Mouse (Mus musculus): ENCODE measurements at regions not wholly inside any gene's neighbourhood (a gene's known extent, or its start where the extent isn't known, plus 50 kb on each side); places are given as distances from the start of the nearest gene placed in this dataset.
A peak's percentile ranks its signal among the peaks of the same experiment; 100 is the strongest.

- H3K36me3 ChIP-seq (replicated peaks) = no peaks in the 10 kb centered on the region
- TF ChIP-seq GATA2 (IDR thresholded peaks at IDR 0.05; ENCODE audit: borderline replicate concordance, low read depth, low read length) = no peak
- no peak overlapping the region for H3K4me3 ChIP-seq (ENCODE audit: low read depth, low read length)
- 0 out of 2 replicates have a peak, but pooled peaks cover 2% of the 10 kb centered on the region for H3K27me3 ChIP-seq (ENCODE audit: insufficient read depth, low read length)
- DNase-seq (ENCODE audit: low spot score) = no peak
- no peak for ATAC-seq (ENCODE audit: extremely low read depth, insufficient number of reproducible peaks, low FRiP score, poor library complexity, severe bottlenecking)
- H3K4me1 ChIP-seq (ENCODE audit: insufficient read depth, low read depth, low read length) = no peaks in the 10 kb centered on the region
- H3K9me3 ChIP-seq (replicated peaks) = no peaks in the 10 kb centered on the region
These were observed 414.2 kb downstream of the Bcor start for GRCm38 (mm10) chrX:11745911-11746310.

DNA sequence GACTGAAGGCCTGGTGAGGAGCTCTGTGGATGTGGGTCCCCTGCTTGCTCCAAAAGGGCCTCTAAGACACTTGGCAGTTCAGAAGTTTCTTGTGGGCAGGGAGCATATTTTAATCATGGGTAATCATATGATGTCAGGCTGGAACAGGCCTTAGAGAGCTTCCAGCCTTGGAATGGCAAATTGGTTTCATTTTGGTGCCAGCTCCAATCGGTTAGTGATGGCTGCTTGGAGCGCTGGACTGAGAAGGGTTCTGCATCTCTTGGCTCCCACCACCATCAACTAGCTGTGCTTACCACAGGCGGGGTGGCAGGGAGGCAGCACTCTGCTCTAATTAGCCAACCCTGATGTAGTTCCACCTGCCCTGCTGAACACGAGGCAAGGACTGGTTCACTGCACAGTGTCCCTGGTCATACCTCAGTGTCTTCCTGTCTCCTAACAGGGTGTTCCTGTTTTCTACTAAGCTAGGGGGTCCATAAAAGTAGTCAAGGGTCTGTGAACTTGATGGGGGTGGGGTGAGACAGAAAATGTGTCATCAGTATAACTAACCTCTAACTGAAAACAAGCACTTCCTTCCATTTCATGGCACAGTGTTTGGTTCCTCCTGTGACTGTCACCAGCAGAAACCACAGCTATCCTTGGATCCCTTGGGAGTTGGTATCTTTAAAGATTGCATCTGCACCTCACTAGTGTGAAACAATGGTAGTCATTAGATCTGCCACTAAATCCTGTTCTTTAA, 412.6 kb downstream of the Bcor start:
- TF ChIP-seq GATA2 (IDR thresholded peaks at IDR 0.05; ENCODE audit: borderline replicate concordance, low read depth, low read length) (no peak), TAL1 (conservative IDR thresholded peaks at IDR 0.05; ENCODE audit: low read depth, low read length) (no peak), POLR2AphosphoS5 (IDR thresholded peaks at IDR 0.05; ENCODE audit: insufficient replicate concordance, low read depth, low read length) (no peak), CTCF (IDR thresholded peaks at IDR 0.05; ENCODE audit: low read depth, low read length) (no peak), GATA1 (IDR thresholded peaks at IDR 0.05; ENCODE audit: borderline replicate concordance, low read length) (no peak)
- no peaks in the 10 kb centered on the region for H3K4me1 ChIP-seq (ENCODE audit: insufficient read depth, low read depth, low read length)
- H3K4me3 ChIP-seq (ENCODE audit: low read depth, low read length) = no peak overlapping the region
- no peaks in the 10 kb centered on the region for H3K9me3 ChIP-seq (replicated peaks)
- H3K36me3 ChIP-seq (replicated peaks) = no peaks in the 10 kb centered on the region
- ATAC-seq (ENCODE audit: extremely low read depth, insufficient number of reproducible peaks, low FRiP score, poor library complexity, severe bottlenecking) = no peak
- 0 out of 2 replicates have a peak, but pooled peaks cover 2% of the 10 kb centered on the region for H3K27me3 ChIP-seq (ENCODE audit: insufficient read depth, low read length)
- DNase-seq (ENCODE audit: low spot score) = no peak

DNA sequence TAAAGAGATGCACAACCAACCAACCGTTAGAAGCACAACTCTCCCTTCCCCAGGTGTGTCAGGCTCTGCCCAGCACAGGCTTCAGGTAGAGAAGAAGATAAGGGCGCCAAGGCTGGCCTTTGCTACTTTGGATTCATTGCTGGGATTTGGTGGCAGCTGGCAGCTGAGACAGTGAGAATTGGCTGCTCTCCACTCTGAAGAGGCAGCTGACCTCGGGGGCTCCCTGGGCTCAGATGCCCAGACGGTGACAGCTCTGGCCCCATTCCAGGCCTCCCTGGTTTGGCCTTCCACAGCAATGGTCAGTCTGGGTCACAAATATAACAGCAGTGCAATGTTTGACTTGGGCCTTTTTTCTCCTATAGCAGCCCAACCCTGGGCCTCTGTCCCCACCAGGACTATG, 411.9 kb downstream of the Bcor start:
- H3K4me3 ChIP-seq (ENCODE audit: low read depth, low read length) = no peak overlapping the region
- DNase-seq (ENCODE audit: low spot score) (no peak), ATAC-seq (ENCODE audit: extremely low read depth, insufficient number of reproducible peaks, low FRiP score, poor library complexity, severe bottlenecking) (no peak)
- no peaks in the 10 kb centered on the region for H3K9me3 ChIP-seq (replicated peaks)
- no peaks in the 10 kb centered on the region for H3K4me1 ChIP-seq (ENCODE audit: insufficient read depth, low read depth, low read length)
- TF ChIP-seq TAL1 (conservative IDR thresholded peaks at IDR 0.05; ENCODE audit: low read depth, low read length) (no peak), GATA1 (IDR thresholded peaks at IDR 0.05; ENCODE audit: borderline replicate concordance, low read length) (no peak), POLR2AphosphoS5 (IDR thresholded peaks at IDR 0.05; ENCODE audit: insufficient replicate concordance, low read depth, low read length) (no peak), CTCF (IDR thresholded peaks at IDR 0.05; ENCODE audit: low read depth, low read length) (no peak), GATA2 (IDR thresholded peaks at IDR 0.05; ENCODE audit: borderline replicate concordance, low read depth, low read length) (no peak)
- H3K36me3 ChIP-seq (replicated peaks) = no peaks in the 10 kb centered on the region
- H3K27me3 ChIP-seq (ENCODE audit: insufficient read depth, low read length) = 0 out of 2 replicates have a peak, but pooled peaks cover 2% of the 10 kb centered on the region

- TF ChIP-seq POLR2AphosphoS5 (IDR thresholded peaks at IDR 0.05; ENCODE audit: insufficient replicate concordance, low read depth, low read length) (no peak), CTCF (IDR thresholded peaks at IDR 0.05; ENCODE audit: low read depth, low read length) (no peak), GATA1 (IDR thresholded peaks at IDR 0.05; ENCODE audit: borderline replicate concordance, low read length) (no peak), TAL1 (conservative IDR thresholded peaks at IDR 0.05; ENCODE audit: low read depth, low read length) (no peak), GATA2 (IDR thresholded peaks at IDR 0.05; ENCODE audit: borderline replicate concordance, low read depth, low read length) (no peak)
- Histone ChIP-seq H3K4me3 (ENCODE audit: low read depth, low read length) (no peak overlapping the region), H3K36me3 (replicated peaks) (no peaks in the 10 kb centered on the region), H3K9me3 (replicated peaks) (no peaks in the 10 kb centered on the region), H3K4me1 (ENCODE audit: insufficient read depth, low read depth, low read length) (no peaks in the 10 kb centered on the region), H3K27me3 (ENCODE audit: insufficient read depth, low read length) (0 out of 2 replicates have a peak, but pooled peaks cover 2% of the 10 kb centered on the region)
- no peak for ATAC-seq (ENCODE audit: extremely low read depth, insufficient number of reproducible peaks, low FRiP score, poor library complexity, severe bottlenecking)
- DNase-seq (ENCODE audit: low spot score) = no peak
These were observed 407.6 kb downstream of the Bcor start for GRCm38 (mm10) chrX:11752513-11752912.

- H3K36me3 ChIP-seq (replicated peaks) = no peaks in the 10 kb centered on the region
- H3K4me3 ChIP-seq (ENCODE audit: low read depth, low read length) = no peak overlapping the region
- no peaks in the 10 kb centered on the region for H3K4me1 ChIP-seq (ENCODE audit: insufficient read depth, low read depth, low read length)
- no peaks in the 10 kb centered on the region for H3K9me3 ChIP-seq (replicated peaks)
- no peak for TF ChIP-seq TAL1 (conservative IDR thresholded peaks at IDR 0.05; ENCODE audit: low read depth, low read length)
- TF ChIP-seq GATA2 (IDR thresholded peaks at IDR 0.05; ENCODE audit: borderline replicate concordance, low read depth, low read length) = no peak
- no peak for TF ChIP-seq POLR2AphosphoS5 (IDR thresholded peaks at IDR 0.05; ENCODE audit: insufficient replicate concordance, low read depth, low read length)
- no peak for TF ChIP-seq GATA1 (IDR thresholded peaks at IDR 0.05; ENCODE audit: borderline replicate concordance, low read length)
- no peak for TF ChIP-seq CTCF (IDR thresholded peaks at IDR 0.05; ENCODE audit: low read depth, low read length)
- 0 out of 2 replicates have a peak, but pooled peaks cover 2% of the 10 kb centered on the region for H3K27me3 ChIP-seq (ENCODE audit: insufficient read depth, low read length)
- DNase-seq (ENCODE audit: low spot score) (peak; percentile 2), ATAC-seq (ENCODE audit: extremely low read depth, insufficient number of reproducible peaks, low FRiP score, poor library complexity, severe bottlenecking) (no peak)
These were observed 407.1 kb downstream of the Bcor start for GRCm38 (mm10) chrX:11752973-11753590.

- TF ChIP-seq GATA2 (IDR thresholded peaks at IDR 0.05; ENCODE audit: borderline replicate concordance, low read depth, low read length) (no peak), POLR2AphosphoS5 (IDR thresholded peaks at IDR 0.05; ENCODE audit: insufficient replicate concordance, low read depth, low read length) (no peak), CTCF (IDR thresholded peaks at IDR 0.05; ENCODE audit: low read depth, low read length) (no peak), TAL1 (conservative IDR thresholded peaks at IDR 0.05; ENCODE audit: low read depth, low read length) (no peak), GATA1 (IDR thresholded peaks at IDR 0.05; ENCODE audit: borderline replicate concordance, low read length) (no peak)
- ATAC-seq (ENCODE audit: extremely low read depth, insufficient number of reproducible peaks, low FRiP score, poor library complexity, severe bottlenecking) = no peak
- H3K9me3 ChIP-seq (replicated peaks) = no peaks in the 10 kb centered on the region
These were observed 405.1 kb downstream of the Bcor start for GRCm38 (mm10) chrX:11755046-11755445.

More at GRCm38 (mm10) chrX:11755046-11755445, 405.1 kb downstream of the Bcor start:
- H3K36me3 ChIP-seq (replicated peaks) = no peaks in the 10 kb centered on the region
- no peak for DNase-seq (ENCODE audit: low spot score)
- H3K4me1 ChIP-seq (ENCODE audit: insufficient read depth, low read depth, low read length) = no peaks in the 10 kb centered on the region
- 0 out of 2 replicates have a peak, but pooled peaks cover 2% of the 10 kb centered on the region for H3K27me3 ChIP-seq (ENCODE audit: insufficient read depth, low read length)
- H3K4me3 ChIP-seq (ENCODE audit: low read depth, low read length) = no peak overlapping the region

All from G1E (cell line).